Mouse (Mus musculus) heart, embryonic 10.5 days (tissue): ENCODE measurements around the gene Ddit4l. TPM values are rescaled to one million over a fixed set of nuclear protein-coding genes. Genes with fewer than 3 reads are reported as not detected.
"Not testable (repeated sequence)": the region's sequence is repeated elsewhere in the genome, so short reads cannot be mapped to it uniquely, and the experiment has no call there.

Experiments used
- DNase-seq: peaks from one replicate; pipeline ENCODE4 v3.0.0-alpha.2; 2017; ENCODE audit warnings: low spot score
- H3K27ac ChIP-seq: fragments of 300-500 bp; sonication (generic); 2 replicates; pipeline ENCODE4 v1.5.1; 2016; ENCODE audit warnings: mild to moderate bottlenecking
- H3K27me3 ChIP-seq: fragments of 300-500 bp; sonication (generic); 2 replicates; pipeline ENCODE4 v1.6.1; 2016; ENCODE audit warnings: mild to moderate bottlenecking; ENCODE audit not compliant: poor library complexity, insufficient read depth, severe bottlenecking
- H3K36me3 ChIP-seq: fragments of 300-500 bp; sonication (generic); 2 replicates; pipeline ENCODE4 v1.6.1; 2016; ENCODE audit warnings: mild to moderate bottlenecking, moderate library complexity
- H3K4me1 ChIP-seq: fragments of 300-500 bp; sonication (generic); 2 replicates; pipeline ENCODE4 v1.6.1; 2016; ENCODE audit warnings: mild to moderate bottlenecking
- H3K4me3 ChIP-seq: fragments of 300-500 bp; sonication (generic); 2 replicates; pipeline ENCODE4 v1.5.1; 2016; ENCODE audit warnings: mild to moderate bottlenecking, moderate library complexity
- H3K9me3 ChIP-seq: fragments of 300-500 bp; sonication (generic); 2 replicates; pipeline ENCODE4 v1.6.1; 2016; ENCODE audit warnings: mild to moderate bottlenecking, moderate library complexity
- WGBS: fragments of 180-500 bp; shearing (Covaris S2); methylation state at CpG from one replicate; pipeline ENCODE4 v1.1.7; 2016; 5-methylcytosine and 5-hydroxymethylcytosine counted together
- polyA plus RNA-seq: library from polyadenylated mRNA; unstranded; fragments of >200 nt; fragmentation: Nextera tagmentation; extraction: Ambion mirVana; gene quantifications from 2 replicates; pipeline ENCODE4 v1.2.1, GENCODE M21; 2016

Gene Ddit4l
- polyA plus RNA-seq = 3.2 and 5.9 TPM in 2 replicates

GRCm38 (mm10) chr3:137621312-137621711 is at the start of gene Ddit4l:
TSS of gene Ddit4l (plus strand) at chr3:137621612.
- H3K36me3 ChIP-seq, H3K9me3 ChIP-seq, DNase-seq, H3K4me3 ChIP-seq, H3K27ac ChIP-seq: not testable (repeated sequence)
- H3K4me1 ChIP-seq = peaks cover 12% of the 10 kb centered on the region; the same call in 1 of the 2 replicates
- 86% methylated on average over 3 of the region's 3 CpGs for WGBS
- peaks cover 12% of the 10 kb centered on the region; the same call in 1 of the 2 replicates for H3K27me3 ChIP-seq

- H3K9me3 ChIP-seq = no peaks in the 10 kb centered on the region
- H3K27me3 ChIP-seq = no peaks in the 10 kb centered on the region
- 88% methylated on average over 4 of the region's 4 CpGs for WGBS
- no peaks in the 10 kb centered on the region for H3K4me1 ChIP-seq
- no peak overlapping the region for H3K4me3 ChIP-seq
- no peak for DNase-seq
- H3K36me3 ChIP-seq = no peaks in the 10 kb centered on the region
- no peak overlapping the region for H3K27ac ChIP-seq
These were observed 45.3 kb upstream of the Ddit4l start for GRCm38 (mm10) chr3:137576146-137576545.

- H3K9me3 ChIP-seq = no peaks in the 10 kb centered on the region
- WGBS = 85% methylated on average over 5 of the region's 5 CpGs
- no peak for DNase-seq
- no peaks in the 10 kb centered on the region for H3K36me3 ChIP-seq
- H3K4me1 ChIP-seq = no peaks in the 10 kb centered on the region
- H3K27ac ChIP-seq = no peak overlapping the region
- no peak overlapping the region for H3K4me3 ChIP-seq
- H3K27me3 ChIP-seq = no peaks in the 10 kb centered on the region
These were observed 34.9 kb upstream of the Ddit4l start for GRCm38 (mm10) chr3:137586376-137586969.

DNA sequence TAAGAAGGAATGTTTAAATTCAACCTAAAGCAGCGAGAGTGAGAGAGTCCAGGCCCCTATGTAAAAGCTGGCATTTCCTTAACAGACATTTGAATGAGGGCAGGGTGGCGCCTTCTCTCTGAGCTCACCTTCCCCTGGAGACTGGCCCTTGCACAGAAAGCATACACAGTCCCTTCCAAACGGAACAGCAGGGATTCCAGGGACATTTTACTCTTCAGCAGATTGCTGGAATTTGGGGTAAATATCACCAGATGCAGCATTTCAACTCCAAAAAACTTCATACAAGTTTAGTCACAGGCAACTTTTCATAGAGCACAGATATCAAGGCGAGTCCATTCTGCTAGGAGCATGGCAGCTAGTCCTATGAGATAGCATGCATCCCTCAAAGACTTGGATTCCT is 31.6 kb upstream of the Ddit4l start:
- Histone ChIP-seq H3K9me3 (no peaks in the 10 kb centered on the region), H3K36me3 (no peaks in the 10 kb centered on the region), H3K27ac (no peak overlapping the region), H3K4me3 (no peak overlapping the region), H3K4me1 (no peaks in the 10 kb centered on the region), H3K27me3 (no peaks in the 10 kb centered on the region)
- no peak for DNase-seq
- 62% methylated on average over 4 of the region's 4 CpGs for WGBS

DNA sequence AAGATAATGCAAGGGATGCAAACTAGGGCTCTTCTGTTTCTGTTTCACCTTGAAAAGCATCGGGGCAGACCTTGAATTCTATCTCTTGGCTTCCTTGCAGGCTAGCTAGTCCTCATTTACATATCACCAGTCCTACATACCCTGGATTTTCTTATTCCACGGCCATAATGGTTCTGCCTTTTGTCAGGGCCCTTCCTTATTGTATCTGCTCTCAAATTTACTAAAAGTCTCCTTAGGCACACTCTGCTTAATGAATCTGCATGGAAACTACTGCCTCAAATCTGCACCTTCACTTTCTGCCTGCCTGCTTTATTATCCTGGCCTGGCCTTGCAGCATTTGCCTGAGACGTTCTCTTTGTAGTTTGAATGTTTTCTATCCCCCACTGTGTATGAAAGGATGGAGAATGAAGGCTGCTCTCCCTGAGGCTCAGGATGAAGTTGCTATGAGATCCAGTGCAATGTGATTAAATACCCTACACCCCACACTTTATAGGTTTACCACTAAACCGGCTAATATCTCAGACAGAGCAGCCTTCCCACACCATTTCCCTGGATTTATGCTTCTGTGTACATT is 27.0 kb upstream of the Ddit4l start:
- no peaks in the 10 kb centered on the region for H3K9me3 ChIP-seq
- H3K4me1 ChIP-seq = no peaks in the 10 kb centered on the region
- no peaks in the 10 kb centered on the region for H3K27me3 ChIP-seq

DNA sequence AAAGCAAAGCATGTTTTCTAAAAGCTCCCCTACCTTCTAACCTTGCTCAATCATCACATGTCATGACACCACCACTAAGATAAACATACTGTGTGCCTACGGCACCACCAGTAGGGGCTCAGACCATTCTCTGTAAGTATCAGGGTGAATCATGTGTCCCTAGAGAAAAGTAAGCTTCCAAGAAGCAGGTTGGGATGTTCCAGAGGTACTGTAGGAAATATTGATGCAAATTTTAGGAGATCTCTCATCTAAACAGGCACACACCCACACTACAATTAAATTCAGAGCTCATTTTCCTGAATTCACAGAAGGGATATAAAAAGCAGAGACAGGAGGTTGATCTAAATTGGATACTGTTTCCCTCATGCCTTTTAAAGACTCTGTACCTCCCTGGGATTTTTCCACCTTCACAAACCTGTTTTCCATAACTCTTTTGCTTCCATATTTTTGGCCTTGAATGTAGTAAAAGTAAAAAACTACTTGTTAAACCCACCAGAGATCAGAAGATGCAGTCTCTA is 12.4 kb upstream of the Ddit4l start:
- Histone ChIP-seq H3K4me1 (no peaks in the 10 kb centered on the region), H3K36me3 (no peaks in the 10 kb centered on the region), H3K27ac (no peak overlapping the region), H3K4me3 (no peak overlapping the region), H3K27me3 (no peaks in the 10 kb centered on the region), H3K9me3 (no peaks in the 10 kb centered on the region)
- 36% methylated on average over 1 of the region's 1 CpGs for WGBS
- DNase-seq = no peak

More for the DNA sequence above, 27.0 kb upstream of the Ddit4l start:
- Histone ChIP-seq H3K36me3 (no peaks in the 10 kb centered on the region), H3K27ac (no peak overlapping the region), H3K4me3 (no peak overlapping the region)
- DNase-seq = no peak
- 63% methylated on average over 4 of the region's 4 CpGs for WGBS

- Histone ChIP-seq H3K27ac (no peak overlapping the region), H3K27me3 (no peaks in the 10 kb centered on the region), H3K36me3 (no peaks in the 10 kb centered on the region), H3K4me3 (no peak overlapping the region), H3K4me1 (no peaks in the 10 kb centered on the region), H3K9me3 (no peaks in the 10 kb centered on the region)
- 90% methylated on average over 6 of the region's 6 CpGs for WGBS
- DNase-seq = no peak
These were observed 10.8 kb upstream of the Ddit4l start for GRCm38 (mm10) chr3:137610457-137611109.

DNA sequence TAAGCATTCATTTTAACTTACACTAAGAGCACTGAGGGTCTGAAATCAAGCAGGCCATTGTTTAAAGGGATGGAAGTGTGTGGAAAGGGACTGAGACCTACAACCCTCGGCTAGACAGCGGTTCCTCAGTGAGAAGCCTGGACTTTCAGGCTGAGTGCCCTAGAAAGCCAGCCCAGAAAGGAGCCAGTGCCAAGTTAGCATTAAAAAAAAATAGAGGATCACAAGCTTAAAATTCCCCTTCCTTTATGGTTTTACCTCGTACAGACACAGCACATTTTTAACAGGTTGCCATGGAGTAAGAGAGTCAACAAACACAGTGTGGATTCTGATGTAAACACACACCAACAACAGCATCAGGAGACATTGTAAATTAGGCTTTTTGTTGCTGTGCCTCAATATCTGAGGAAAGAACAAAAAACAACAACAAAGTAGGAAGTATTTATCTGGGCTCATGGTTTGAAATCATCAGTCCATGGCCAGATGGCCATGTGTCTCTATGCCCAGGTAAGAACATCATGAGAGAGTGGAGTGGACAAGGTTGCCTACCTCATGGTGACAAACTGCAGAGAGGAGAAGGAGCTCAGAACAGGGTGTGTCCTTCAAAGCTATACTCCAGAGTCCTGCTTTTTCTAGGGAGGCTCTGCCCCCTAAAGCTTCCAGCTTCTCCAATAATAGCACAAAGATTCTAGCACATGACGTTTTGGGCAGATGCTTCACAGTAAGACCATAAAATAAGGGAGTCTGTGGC is 10.1 kb upstream of the Ddit4l start:
- Histone ChIP-seq H3K9me3 (no peaks in the 10 kb centered on the region), H3K4me1 (no peaks in the 10 kb centered on the region), H3K27ac (no peak overlapping the region), H3K36me3 (no peaks in the 10 kb centered on the region), H3K4me3 (no peak overlapping the region), H3K27me3 (no peaks in the 10 kb centered on the region)
- WGBS = 75% methylated on average over 4 of the region's 4 CpGs
- no peak for DNase-seq

DNA sequence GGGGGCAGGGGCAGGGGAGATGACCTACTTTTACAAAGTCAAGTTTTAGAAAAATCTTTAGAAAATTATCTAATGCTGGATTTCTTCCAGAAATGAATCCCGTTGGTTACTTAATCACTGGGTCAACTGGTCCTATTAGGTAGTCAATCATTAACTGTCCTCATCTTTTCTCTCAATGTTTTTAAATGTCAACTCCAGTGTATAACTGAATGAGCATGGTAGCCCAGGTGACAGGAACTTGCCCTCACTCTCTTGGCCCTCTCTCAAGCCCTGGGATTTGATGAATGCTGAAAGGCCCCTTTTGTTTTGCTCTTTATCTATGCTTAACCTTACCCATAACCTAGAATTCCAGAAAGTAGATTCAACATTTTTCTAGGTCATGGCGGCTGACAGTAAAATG is 9.4 kb upstream of the Ddit4l start:
- no peak for DNase-seq
- Histone ChIP-seq H3K27me3 (no peaks in the 10 kb centered on the region), H3K27ac (no peak overlapping the region), H3K4me1 (no peaks in the 10 kb centered on the region), H3K36me3 (no peaks in the 10 kb centered on the region), H3K9me3 (no peaks in the 10 kb centered on the region), H3K4me3 (no peak overlapping the region)
- WGBS = 81% methylated on average over 2 of the region's 2 CpGs

- no peaks in the 10 kb centered on the region for H3K9me3 ChIP-seq
- H3K36me3 ChIP-seq = no peaks in the 10 kb centered on the region
- 84% methylated on average over 5 of the region's 5 CpGs for WGBS
- peaks cover 12% of the 10 kb centered on the region; the same call in 1 of the 2 replicates for H3K27me3 ChIP-seq
- H3K4me1 ChIP-seq = peaks cover 12% of the 10 kb centered on the region; the same call in 1 of the 2 replicates
- no peak for DNase-seq
- H3K4me3 ChIP-seq = no peak overlapping the region
- H3K27ac ChIP-seq = no peak overlapping the region
These were observed 872 bp upstream of the Ddit4l start for GRCm38 (mm10) chr3:137620540-137620939.

DNA sequence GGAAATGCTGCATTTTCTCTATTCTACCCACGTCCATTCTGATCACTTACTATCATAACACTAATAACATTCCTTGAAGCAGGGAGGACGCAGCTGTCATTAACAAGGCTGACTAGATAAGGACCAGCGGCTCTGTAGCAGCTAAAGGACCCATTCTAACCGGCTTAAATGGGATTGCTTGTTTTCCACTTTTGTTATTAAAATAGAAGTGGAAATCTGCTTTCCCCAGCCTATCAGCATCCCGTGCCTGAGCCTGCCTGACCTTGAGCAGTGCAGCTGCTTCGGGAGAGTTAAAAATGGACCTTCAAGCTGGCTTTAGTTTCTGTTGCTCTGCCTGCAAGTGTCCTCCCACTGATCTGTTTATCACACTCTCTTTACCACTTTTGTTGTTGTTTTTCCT is 679 bp downstream of the Ddit4l start:
- no peak for DNase-seq
- no peak overlapping the region for H3K4me3 ChIP-seq
- H3K27me3 ChIP-seq = peaks cover 12% of the 10 kb centered on the region; the same call in 1 of the 2 replicates
- H3K9me3 ChIP-seq = no peaks in the 10 kb centered on the region
- no peaks in the 10 kb centered on the region for H3K36me3 ChIP-seq
- WGBS = 17% methylated on average over 6 of the region's 6 CpGs
- peaks cover 12% of the 10 kb centered on the region; the same call in 1 of the 2 replicates for H3K4me1 ChIP-seq
- no peak overlapping the region for H3K27ac ChIP-seq

DNA sequence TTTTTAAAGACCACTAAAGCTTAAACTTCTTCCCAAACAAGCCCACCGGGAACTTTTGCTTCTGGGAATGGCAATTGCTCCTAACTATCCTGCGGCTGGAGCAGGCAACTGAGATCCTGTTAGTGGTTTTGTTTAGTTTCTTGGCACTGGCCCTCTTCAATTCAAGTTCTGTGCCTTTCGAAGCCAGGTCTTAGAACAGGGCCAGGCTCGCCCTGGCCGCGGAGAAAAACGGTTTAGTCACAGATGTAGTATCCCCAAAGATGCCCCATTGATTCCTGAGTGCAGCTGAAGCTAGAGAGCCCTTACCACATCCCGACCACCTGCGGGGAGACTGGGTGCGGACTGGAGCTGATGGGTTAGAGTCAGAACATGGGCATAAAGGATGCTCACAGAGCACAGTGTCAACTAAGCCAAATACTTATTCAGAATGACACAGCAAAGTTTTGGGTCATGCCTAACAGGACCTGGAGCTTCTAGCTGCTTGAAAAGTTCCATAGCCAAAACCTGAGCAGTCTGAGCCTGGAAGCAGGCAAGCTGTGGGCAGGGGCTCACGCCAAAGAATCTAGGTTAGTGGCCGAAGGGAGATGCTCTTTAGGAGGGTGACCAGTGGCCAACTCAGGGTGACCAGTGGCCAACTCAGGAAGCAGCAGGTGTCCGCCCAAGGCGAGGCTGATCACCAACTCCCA is 1.6 kb downstream of the Ddit4l start:
- 32% methylated on average over 14 of the region's 14 CpGs for WGBS
- H3K36me3 ChIP-seq = no peaks in the 10 kb centered on the region
- H3K9me3 ChIP-seq = no peaks in the 10 kb centered on the region
- DNase-seq = no peak
- peaks cover 12% of the 10 kb centered on the region; the same call in 1 of the 2 replicates for H3K27me3 ChIP-seq
- H3K4me1 ChIP-seq = peaks cover 12% of the 10 kb centered on the region; the same call in 1 of the 2 replicates
- H3K4me3 ChIP-seq = peak overlapping the region; percentile 75
- peak overlapping the region; percentile 70 for H3K27ac ChIP-seq
